Mouse (Mus musculus): ENCODE data around the gene Lin28a. TPM values are rescaled to one million over a fixed set of nuclear protein-coding genes. Genes with fewer than 3 reads are reported as not detected.

The Lin28a gene
- polyA plus RNA-seq, 1 experiment from 2014 or later = not detected

DNA sequence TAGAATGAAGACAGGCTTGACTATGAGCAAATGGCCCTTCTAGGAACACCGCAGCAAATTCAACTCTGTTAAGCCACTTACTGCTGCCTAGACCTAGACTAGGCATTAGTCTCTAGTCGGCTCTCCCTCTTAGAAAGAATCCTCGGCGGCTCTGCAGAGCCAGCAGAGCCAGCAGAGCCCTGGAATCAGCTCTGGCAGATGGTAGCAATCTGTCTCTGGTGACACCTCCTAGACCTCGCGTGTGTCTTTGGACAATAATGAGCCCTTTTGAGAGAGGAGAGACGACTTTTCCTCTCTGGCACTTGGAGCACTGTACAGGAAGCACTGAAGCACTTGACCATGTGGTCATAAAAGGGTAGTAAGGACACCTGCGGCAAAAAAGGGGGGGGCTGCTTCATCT is 46.9 kb downstream of the Lin28a start:
- no peaks in the 10 kb centered on the region for H3K27me3 ChIP-seq (replicated peaks; ENCODE audit: control insufficient read depth, insufficient read depth, low read length)
- peak overlapping the region; percentile 99; the same call in 1 of the 2 replicates for H3K27ac ChIP-seq (ENCODE audit: low read depth, low read length)
- no peak overlapping the region for H3K4me2 ChIP-seq (ENCODE audit: low read length)
- no peaks in the 10 kb centered on the region for H3K9me3 ChIP-seq (replicated peaks; ENCODE audit: control insufficient read depth, low read length)
- WGBS = 60% methylated on average over 8 of the region's 8 CpGs
- H3K9ac ChIP-seq (ENCODE audit: low read length) = no peak overlapping the region
- peaks cover 30% of the 10 kb centered on the region for H3K4me1 ChIP-seq (ENCODE audit: control insufficient read depth, insufficient read depth, low read length)
- H3K36me3 ChIP-seq (ENCODE audit: control insufficient read depth, insufficient read depth, low read length) = peaks cover 17% of the 10 kb centered on the region
- DNase-seq (ENCODE audit: low spot score) = peak; percentile 56
- no peak overlapping the region for H3K4me3 ChIP-seq (ENCODE audit: low read depth, low read length)
- ATAC-seq = no peak

DNA sequence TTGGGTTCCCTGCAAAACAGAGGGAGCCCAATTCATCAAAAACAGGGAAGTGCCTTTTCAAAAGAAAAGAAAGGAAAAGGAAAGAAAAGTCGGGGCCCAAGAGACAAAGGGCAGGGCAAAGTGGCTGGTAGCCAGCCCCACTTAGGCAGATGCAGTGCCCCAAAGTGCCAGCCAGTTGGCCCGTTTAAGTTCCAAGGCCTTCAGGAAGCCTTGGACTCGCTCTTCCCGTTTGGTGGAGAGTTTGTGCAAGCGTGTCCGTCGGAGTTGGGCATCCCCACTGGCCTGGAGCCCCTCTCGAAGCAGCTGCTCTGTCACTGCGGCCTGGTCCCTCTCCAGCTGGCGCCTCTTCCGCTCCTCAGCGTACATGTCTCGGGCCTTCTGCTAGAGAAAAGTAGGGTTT is 47.8 kb downstream of the Lin28a start:
- peak overlapping the region; percentile 99 for H3K27ac ChIP-seq (ENCODE audit: low read depth, low read length)
- WGBS = 46% methylated on average over 13 of the region's 13 CpGs
- peak overlapping the region; percentile 9; the same call in 1 of the 2 replicates for H3K9ac ChIP-seq (ENCODE audit: low read length)
- H3K27me3 ChIP-seq (replicated peaks; ENCODE audit: control insufficient read depth, insufficient read depth, low read length) = no peaks in the 10 kb centered on the region
- H3K4me3 ChIP-seq (ENCODE audit: low read depth, low read length) = no peak overlapping the region
- H3K4me1 ChIP-seq (ENCODE audit: control insufficient read depth, insufficient read depth, low read length) = peaks cover 38% of the 10 kb centered on the region
- H3K4me2 ChIP-seq (ENCODE audit: low read length) = no peak overlapping the region
- no peaks in the 10 kb centered on the region for H3K9me3 ChIP-seq (replicated peaks; ENCODE audit: control insufficient read depth, low read length)
- H3K36me3 ChIP-seq (ENCODE audit: control insufficient read depth, insufficient read depth, low read length) = peaks cover 20% of the 10 kb centered on the region
- DNase-seq (ENCODE audit: low spot score) (peak; percentile 67), ATAC-seq (no peak)

DNA sequence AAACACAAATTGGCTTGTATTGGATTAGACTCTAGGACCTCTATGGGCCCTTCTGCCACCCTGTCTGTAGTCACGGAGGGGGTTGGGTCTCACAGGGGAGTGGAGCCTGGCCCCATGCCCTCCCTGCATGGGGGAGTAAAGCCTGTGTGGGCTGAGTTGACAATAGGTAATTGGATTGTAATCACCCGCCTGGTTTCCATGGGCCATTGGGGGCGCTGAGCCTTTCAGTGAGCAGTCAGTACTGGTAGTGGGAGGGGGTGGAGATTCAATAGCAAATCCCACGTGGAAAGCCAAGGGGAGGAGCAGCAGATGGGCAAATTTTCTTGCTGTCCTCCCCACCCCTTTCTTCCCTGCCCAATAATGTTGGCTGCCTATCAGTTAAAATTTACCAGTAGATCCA is 48.4 kb downstream of the Lin28a start:
- H3K9me3 ChIP-seq (replicated peaks; ENCODE audit: control insufficient read depth, low read length) = no peaks in the 10 kb centered on the region
- H3K4me3 ChIP-seq (ENCODE audit: low read depth, low read length) = no peak overlapping the region
- ATAC-seq (peak; percentile 15), DNase-seq (ENCODE audit: low spot score) (peak; percentile 92)
- 3% methylated on average over 4 of the region's 4 CpGs for WGBS
- no peaks in the 10 kb centered on the region for H3K27me3 ChIP-seq (replicated peaks; ENCODE audit: control insufficient read depth, insufficient read depth, low read length)
- H3K4me1 ChIP-seq (ENCODE audit: control insufficient read depth, insufficient read depth, low read length) = peaks cover 42% of the 10 kb centered on the region
- peaks cover 23% of the 10 kb centered on the region for H3K36me3 ChIP-seq (ENCODE audit: control insufficient read depth, insufficient read depth, low read length)
- no peak overlapping the region; the same call in 1 of the 2 replicates for H3K9ac ChIP-seq (ENCODE audit: low read length)
- H3K27ac ChIP-seq (ENCODE audit: low read depth, low read length) = peak overlapping the region; percentile 99
- peak overlapping the region; percentile 71; the same call in 1 of the 2 replicates for H3K4me2 ChIP-seq (ENCODE audit: low read length)

DNA sequence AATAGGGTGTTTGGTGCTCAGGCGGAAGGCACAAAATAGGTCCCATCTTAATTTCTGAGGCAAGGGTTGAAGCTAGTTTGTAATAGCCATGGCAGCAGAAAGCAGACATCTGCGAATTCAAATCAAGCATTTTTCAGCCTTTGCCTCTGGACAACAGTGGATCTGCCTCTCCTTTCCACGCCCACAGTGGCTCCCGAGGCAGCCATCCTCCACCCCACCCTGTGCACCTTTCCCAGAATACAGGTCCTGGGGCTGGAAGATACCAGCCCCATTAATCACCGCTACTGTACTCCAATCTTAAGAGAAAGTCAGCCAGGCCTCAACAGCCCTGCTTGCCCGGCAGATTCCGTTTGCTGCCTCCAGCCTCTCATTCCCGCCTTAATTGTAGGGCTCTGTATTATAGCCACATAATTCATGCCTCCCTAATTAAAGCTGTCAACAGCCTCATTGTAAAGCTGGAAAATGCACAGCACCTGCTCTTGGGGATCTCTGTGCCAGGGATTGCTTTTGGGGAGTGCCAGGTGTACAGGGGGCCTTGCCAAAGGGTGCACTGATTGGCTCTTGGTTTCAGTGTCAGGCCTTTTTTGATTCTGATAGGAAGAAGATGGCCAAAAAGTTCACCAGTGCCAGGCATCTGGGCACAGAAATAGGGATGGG is 49.4 kb downstream of the Lin28a start:
- Histone ChIP-seq H3K9me3 (replicated peaks; ENCODE audit: control insufficient read depth, low read length) (no peaks in the 10 kb centered on the region), H3K27me3 (replicated peaks; ENCODE audit: control insufficient read depth, insufficient read depth, low read length) (no peaks in the 10 kb centered on the region), H3K4me3 (ENCODE audit: low read depth, low read length) (0 out of 2 replicates have a peak overlapping the region, but pooled peaks have one; percentile 76), H3K9ac (ENCODE audit: low read length) (peak overlapping the region; percentile 96), H3K36me3 (ENCODE audit: control insufficient read depth, insufficient read depth, low read length) (peaks cover 24% of the 10 kb centered on the region), H3K4me2 (ENCODE audit: low read length) (peak overlapping the region; percentile 71), H3K27ac (ENCODE audit: low read depth, low read length) (peak overlapping the region; percentile 99), H3K4me1 (ENCODE audit: control insufficient read depth, insufficient read depth, low read length) (peaks cover 42% of the 10 kb centered on the region)
- 24% methylated on average over 8 of the region's 8 CpGs for WGBS
- peak; percentile 85 for DNase-seq (ENCODE audit: low spot score)
- ATAC-seq = peak; percentile 24

DNA sequence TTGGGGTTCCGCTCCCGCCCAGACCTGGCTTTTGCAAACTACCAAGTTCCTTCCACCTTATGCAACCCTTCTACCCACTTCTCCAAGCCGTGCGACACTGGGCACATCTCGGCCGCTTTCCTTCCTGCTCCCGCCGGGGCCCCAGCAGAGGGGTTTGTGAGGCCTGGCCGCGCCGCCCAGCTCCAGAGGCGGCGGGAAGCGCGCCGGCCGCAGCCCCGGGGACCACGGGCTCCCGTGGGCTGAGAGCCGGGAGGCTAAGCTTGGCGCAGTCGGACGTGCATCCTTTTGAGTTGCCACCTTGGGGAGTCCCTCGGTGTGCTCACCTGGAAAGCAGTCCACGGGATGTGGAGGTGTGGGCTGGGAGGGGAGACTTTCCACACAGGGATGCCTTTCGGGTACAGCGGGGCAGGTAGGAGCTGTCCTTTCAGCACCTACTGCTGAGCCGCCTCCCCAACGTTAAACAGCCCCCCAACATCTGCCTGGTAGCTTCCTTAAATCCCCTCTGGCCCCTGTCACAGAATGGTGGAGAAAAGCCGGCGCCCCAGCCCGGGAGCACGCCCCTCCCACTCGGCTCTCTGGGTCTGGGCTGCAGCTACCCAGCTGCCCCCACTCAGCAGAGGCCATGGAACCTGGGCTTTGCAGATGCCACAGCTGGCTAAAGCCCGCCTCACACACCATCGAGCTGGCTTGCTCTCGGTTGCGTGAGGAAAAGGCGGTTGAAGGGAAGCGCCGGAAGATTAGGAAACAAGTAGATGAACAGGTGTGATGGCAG is 50.3 kb downstream of the Lin28a start, which contains the start of gene Hmgn2:
TSS of gene Hmgn2 (minus strand) at position 501 of the 772 bp plus-strand sequence.
- H3K9ac ChIP-seq (ENCODE audit: low read length) = peak within 1 kb of the TSS; percentile 96
- peak; percentile 63 for DNase-seq (ENCODE audit: low spot score)
- no peaks in the 10 kb centered on the region for H3K27me3 ChIP-seq (replicated peaks; ENCODE audit: control insufficient read depth, insufficient read depth, low read length)
- peak within 1 kb of the TSS; percentile 99 for H3K27ac ChIP-seq (ENCODE audit: low read depth, low read length)
- H3K9me3 ChIP-seq (replicated peaks; ENCODE audit: control insufficient read depth, low read length) = no peaks in the 10 kb centered on the region
- H3K4me1 ChIP-seq (ENCODE audit: control insufficient read depth, insufficient read depth, low read length) = peaks cover 42% of the 10 kb centered on the region
- peak within 1 kb of the TSS; percentile 76 for H3K4me3 ChIP-seq (ENCODE audit: low read depth, low read length)
- H3K4me2 ChIP-seq (ENCODE audit: low read length) = peak within 1 kb of the TSS; percentile 71
- under 1% methylated on average over 40 of the region's 42 CpGs for WGBS
- H3K36me3 ChIP-seq (ENCODE audit: control insufficient read depth, insufficient read depth, low read length) = peaks cover 33% of the 10 kb centered on the region
- peak; percentile 35 for ATAC-seq

DNA sequence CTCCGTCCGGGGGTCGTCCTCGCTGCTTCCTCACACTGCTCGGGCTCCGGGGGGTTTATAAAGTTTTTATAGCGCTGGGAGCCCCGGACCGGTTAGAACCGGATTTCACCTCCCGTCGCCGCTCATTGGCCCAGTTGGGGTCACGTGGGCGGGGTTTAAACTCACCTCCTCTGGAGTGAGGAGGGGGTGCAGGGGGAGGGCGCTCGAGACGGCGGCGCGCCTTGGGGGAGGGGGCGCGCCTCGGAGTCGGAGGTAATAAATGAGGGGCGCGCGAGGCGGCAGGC is 50.8 kb downstream of the Lin28a start:
- ATAC-seq (peak; percentile 81), DNase-seq (ENCODE audit: low spot score) (peak; percentile 99)
- peak overlapping the region; percentile 99 for H3K27ac ChIP-seq (ENCODE audit: low read depth, low read length)
- H3K4me1 ChIP-seq (ENCODE audit: control insufficient read depth, insufficient read depth, low read length) = peaks cover 42% of the 10 kb centered on the region
- no peaks in the 10 kb centered on the region for H3K9me3 ChIP-seq (replicated peaks; ENCODE audit: control insufficient read depth, low read length)
- peaks cover 36% of the 10 kb centered on the region for H3K36me3 ChIP-seq (ENCODE audit: control insufficient read depth, insufficient read depth, low read length)
- peak overlapping the region; percentile 96 for H3K9ac ChIP-seq (ENCODE audit: low read length)
- WGBS = 0% methylated on average over 25 of the region's 29 CpGs
- peak overlapping the region; percentile 71 for H3K4me2 ChIP-seq (ENCODE audit: low read length)
- peak overlapping the region; percentile 76 for H3K4me3 ChIP-seq (ENCODE audit: low read depth, low read length)
- H3K27me3 ChIP-seq (replicated peaks; ENCODE audit: control insufficient read depth, insufficient read depth, low read length) = no peaks in the 10 kb centered on the region

DNA sequence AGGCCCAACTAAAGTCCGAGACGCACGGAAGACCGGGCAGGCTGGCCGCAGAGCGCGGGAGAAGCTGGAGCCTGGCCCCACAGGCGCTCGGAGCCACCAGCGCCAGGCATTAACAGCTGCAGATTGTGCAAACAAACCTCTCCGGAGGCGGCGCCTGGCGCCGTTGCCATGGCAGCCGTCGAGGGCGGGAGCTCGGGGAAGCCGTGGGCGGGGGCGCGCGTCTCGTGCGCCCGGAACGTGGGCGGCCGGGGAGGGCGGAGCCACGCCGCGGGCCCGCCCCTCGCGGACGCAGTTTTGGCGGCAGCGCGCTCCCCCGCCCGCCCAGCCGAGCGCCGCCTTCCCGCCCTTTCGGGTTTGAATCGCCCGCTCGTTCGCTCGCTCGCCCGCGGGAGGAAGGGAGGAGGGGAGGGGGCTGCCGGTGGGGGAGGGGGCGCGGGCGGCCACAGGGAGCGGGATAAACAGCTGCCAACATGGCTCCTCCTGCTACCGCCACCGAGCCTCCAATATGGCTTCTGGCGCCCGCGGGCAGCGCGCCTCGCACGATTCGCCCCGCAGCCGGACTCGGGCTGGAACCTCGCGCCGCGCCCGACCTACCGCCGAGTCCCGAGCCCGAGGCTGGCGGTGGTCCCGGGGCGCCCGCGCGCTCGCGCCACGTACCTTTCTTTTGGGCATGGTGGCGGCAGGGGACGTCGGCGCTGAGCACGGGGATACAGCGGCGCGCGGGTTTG is 51.3 kb downstream of the Lin28a start:
- peaks cover 39% of the 10 kb centered on the region for H3K36me3 ChIP-seq (ENCODE audit: control insufficient read depth, insufficient read depth, low read length)
- H3K4me3 ChIP-seq (ENCODE audit: low read depth, low read length) = peak overlapping the region; percentile 76
- peak overlapping the region; percentile 71 for H3K4me2 ChIP-seq (ENCODE audit: low read length)
- peak overlapping the region; percentile 99 for H3K27ac ChIP-seq (ENCODE audit: low read depth, low read length)
- under 1% methylated on average over 64 of the region's 101 CpGs for WGBS
- ATAC-seq (peak; percentile 61), DNase-seq (ENCODE audit: low spot score) (peak; percentile 98)
- H3K27me3 ChIP-seq (replicated peaks; ENCODE audit: control insufficient read depth, insufficient read depth, low read length) = no peaks in the 10 kb centered on the region
- no peaks in the 10 kb centered on the region for H3K9me3 ChIP-seq (replicated peaks; ENCODE audit: control insufficient read depth, low read length)
- peak overlapping the region; percentile 96 for H3K9ac ChIP-seq (ENCODE audit: low read length)
- H3K4me1 ChIP-seq (ENCODE audit: control insufficient read depth, insufficient read depth, low read length) = peaks cover 42% of the 10 kb centered on the region

DNA sequence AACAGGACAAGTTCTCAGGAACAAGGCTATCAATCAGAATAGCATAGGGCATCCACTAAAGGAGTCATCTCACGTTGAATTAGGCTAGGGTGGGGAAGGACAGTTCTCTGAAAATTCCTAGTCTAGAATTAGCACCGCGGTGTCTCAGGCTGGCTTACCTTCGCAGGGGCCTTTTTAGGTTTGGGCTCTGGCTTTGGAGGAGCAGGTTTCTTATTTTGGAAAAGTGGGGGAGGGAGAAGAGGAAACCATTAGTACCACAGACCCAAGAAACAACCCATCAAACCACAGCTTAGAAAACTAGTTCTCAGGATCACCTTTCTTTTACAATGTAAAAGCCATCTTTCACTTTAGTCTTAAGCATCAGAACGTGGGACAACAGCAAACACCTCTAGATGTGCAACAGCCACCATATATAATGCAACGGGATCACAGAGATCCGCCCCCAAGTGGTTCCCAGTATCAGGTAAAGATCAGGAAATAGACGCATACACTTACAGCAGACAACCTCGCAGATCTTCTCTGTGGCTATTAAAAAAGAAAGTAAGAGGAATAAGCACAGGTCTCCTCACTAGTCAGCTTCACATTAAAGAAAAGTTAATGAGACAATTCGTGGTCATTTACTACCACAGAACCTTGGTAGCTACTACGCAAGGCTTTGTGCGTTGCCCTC is 52.2 kb downstream of the Lin28a start:
- Histone ChIP-seq H3K4me3 (ENCODE audit: low read depth, low read length) (peak overlapping the region; percentile 76), H3K27me3 (replicated peaks; ENCODE audit: control insufficient read depth, insufficient read depth, low read length) (no peaks in the 10 kb centered on the region), H3K27ac (ENCODE audit: low read depth, low read length) (peak overlapping the region; percentile 99; the same call in 1 of the 2 replicates), H3K36me3 (ENCODE audit: control insufficient read depth, insufficient read depth, low read length) (peaks cover 39% of the 10 kb centered on the region), H3K4me1 (ENCODE audit: control insufficient read depth, insufficient read depth, low read length) (peaks cover 42% of the 10 kb centered on the region), H3K4me2 (ENCODE audit: low read length) (peak overlapping the region; percentile 71), H3K9ac (ENCODE audit: low read length) (peak overlapping the region; percentile 96), H3K9me3 (replicated peaks; ENCODE audit: control insufficient read depth, low read length) (no peaks in the 10 kb centered on the region)
- DNase-seq (ENCODE audit: low spot score) = no peak
- WGBS = 46% methylated on average over 12 of the region's 12 CpGs
- ATAC-seq = no peak
